Mouse (Mus musculus): Measurements from ENCODE around the gene Stxbp5. TPM values are rescaled to one million over a fixed set of nuclear protein-coding genes. Genes with fewer than 3 reads are reported as not detected.
A peak's percentile ranks its signal among the peaks of the same experiment; 100 is the strongest.
"Not testable (repeated sequence)": the region's sequence is repeated elsewhere in the genome, so short reads cannot be mapped to it uniquely, and the experiment has no call there.

Gene Stxbp5
- polyA plus RNA-seq, 1 experiment: 48.5 TPM

DNA sequence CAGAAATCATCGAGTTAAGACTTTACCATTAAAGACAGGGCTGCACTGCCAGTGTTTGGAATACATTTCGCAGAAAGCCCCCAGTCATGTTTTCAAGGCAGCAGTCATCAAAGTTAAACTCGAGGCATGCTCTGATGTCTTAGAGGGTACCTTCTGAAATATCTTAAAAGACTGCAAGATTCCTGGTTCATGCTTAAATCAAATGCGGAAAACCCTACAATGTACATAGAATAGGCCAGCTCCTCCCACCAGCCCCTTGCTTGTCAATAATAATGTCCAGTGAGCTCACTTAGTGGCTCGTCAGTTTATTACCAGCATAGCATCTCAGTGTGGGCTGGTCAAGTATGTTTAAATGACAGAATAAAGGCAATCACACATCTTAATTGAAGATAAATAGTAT, 3.0 kb downstream of the Stxbp5 start:
- peak overlapping the region; percentile 32 for H3K4me3 ChIP-seq (ENCODE audit: insufficient read depth, low read length)
- H3K27ac ChIP-seq (ENCODE audit: insufficient read depth, low read depth, low read length): peak overlapping the region; percentile 89
- H3K4me1 ChIP-seq (ENCODE audit: control insufficient read depth, insufficient read depth, low read length): peaks cover 31% of the 10 kb centered on the region
- TF ChIP-seq CTCF (IDR thresholded peaks at IDR 0.05; ENCODE audit: low read depth, low read length): no peak
- TF ChIP-seq POLR2A (IDR thresholded peaks at IDR 0.05; ENCODE audit: borderline replicate concordance, low read depth, low read length): no peak

- Histone ChIP-seq H3K4me3 (ENCODE audit: insufficient read depth, low read length) (no peak overlapping the region), H3K27ac (ENCODE audit: insufficient read depth, low read depth, low read length) (peak overlapping the region; percentile 44), H3K4me1 (ENCODE audit: control insufficient read depth, insufficient read depth, low read length) (peaks cover 45% of the 10 kb centered on the region)
- TF ChIP-seq POLR2A (IDR thresholded peaks at IDR 0.05; ENCODE audit: borderline replicate concordance, low read depth, low read length): no peak
- TF ChIP-seq CTCF (IDR thresholded peaks at IDR 0.05; ENCODE audit: low read depth, low read length): no peak
Measured at GRCm38 (mm10) chr10:9893562-9893961, 7.3 kb downstream of the Stxbp5 start.

GRCm38 (mm10) chr10:9889651-9890050, 11.2 kb downstream of the Stxbp5 start:
- H3K4me1 ChIP-seq (ENCODE audit: control insufficient read depth, insufficient read depth, low read length): peaks cover 54% of the 10 kb centered on the region
- TF ChIP-seq CTCF (IDR thresholded peaks at IDR 0.05; ENCODE audit: low read depth, low read length) (no peak), POLR2A (IDR thresholded peaks at IDR 0.05; ENCODE audit: borderline replicate concordance, low read depth, low read length) (no peak)
- H3K4me3 ChIP-seq (ENCODE audit: insufficient read depth, low read length): no peak overlapping the region
- 0 out of 2 replicates have a peak overlapping the region, but pooled peaks have one; percentile 2 for H3K27ac ChIP-seq (ENCODE audit: insufficient read depth, low read depth, low read length)

GRCm38 (mm10) chr10:9888655-9889054, 12.2 kb downstream of the Stxbp5 start:
- Histone ChIP-seq H3K4me1 (ENCODE audit: control insufficient read depth, insufficient read depth, low read length) (peaks cover 53% of the 10 kb centered on the region), H3K4me3 (ENCODE audit: insufficient read depth, low read length) (no peak overlapping the region), H3K27ac (ENCODE audit: insufficient read depth, low read depth, low read length) (no peak overlapping the region)
- TF ChIP-seq CTCF (IDR thresholded peaks at IDR 0.05; ENCODE audit: low read depth, low read length): no peak
- TF ChIP-seq POLR2A (IDR thresholded peaks at IDR 0.05; ENCODE audit: borderline replicate concordance, low read depth, low read length): no peak

DNA sequence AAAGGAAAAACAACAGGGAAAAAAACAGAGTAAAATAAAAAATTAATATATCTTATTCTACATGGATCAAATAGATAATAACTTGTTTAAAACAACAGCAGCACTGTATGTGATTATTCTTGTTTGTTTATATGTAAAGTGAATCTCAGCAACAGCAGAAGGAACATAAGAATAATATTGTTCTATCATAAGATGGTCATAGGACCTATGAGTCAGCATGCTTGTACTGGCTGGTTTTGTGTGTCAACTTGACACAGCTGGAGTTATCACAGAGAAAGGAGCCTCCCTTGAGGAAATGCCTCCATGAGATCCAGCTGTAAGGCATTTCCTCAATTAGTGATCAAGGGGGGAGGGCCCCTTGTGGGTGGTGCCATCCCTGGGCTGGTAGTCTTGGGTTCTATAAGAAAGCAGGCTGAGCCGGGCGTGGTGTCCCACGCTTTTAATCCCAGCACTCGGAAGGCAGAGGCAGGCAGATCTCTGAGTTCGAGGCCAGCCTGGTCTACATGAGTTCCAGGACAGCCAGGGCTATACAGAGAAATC, 19.0 kb downstream of the Stxbp5 start:
- H3K4me3 ChIP-seq (ENCODE audit: insufficient read depth, low read length): not testable (repeated sequence)
- peak overlapping the region; percentile 69 for H3K27ac ChIP-seq (ENCODE audit: insufficient read depth, low read depth, low read length)
- peaks cover 53% of the 10 kb centered on the region for H3K4me1 ChIP-seq (ENCODE audit: control insufficient read depth, insufficient read depth, low read length)

GRCm38 (mm10) chr10:9880070-9880728, 20.7 kb downstream of the Stxbp5 start:
- peaks cover 55% of the 10 kb centered on the region for H3K4me1 ChIP-seq (ENCODE audit: control insufficient read depth, insufficient read depth, low read length)
- peak overlapping the region; percentile 32 for H3K4me3 ChIP-seq (ENCODE audit: insufficient read depth, low read length)
- TF ChIP-seq POLR2A (IDR thresholded peaks at IDR 0.05; ENCODE audit: borderline replicate concordance, low read depth, low read length) (no peak), CTCF (IDR thresholded peaks at IDR 0.05; ENCODE audit: low read depth, low read length) (no peak)
- H3K27ac ChIP-seq (ENCODE audit: insufficient read depth, low read depth, low read length): peak overlapping the region; percentile 92

GRCm38 (mm10) chr10:9878821-9879489, 21.9 kb downstream of the Stxbp5 start:
- peaks cover 50% of the 10 kb centered on the region for H3K4me1 ChIP-seq (ENCODE audit: control insufficient read depth, insufficient read depth, low read length)
- H3K27ac ChIP-seq (ENCODE audit: insufficient read depth, low read depth, low read length): peak overlapping the region; percentile 26; the same call in 1 of the 2 replicates
- no peak for TF ChIP-seq POLR2A (IDR thresholded peaks at IDR 0.05; ENCODE audit: borderline replicate concordance, low read depth, low read length)
- no peak for TF ChIP-seq CTCF (IDR thresholded peaks at IDR 0.05; ENCODE audit: low read depth, low read length)
- no peak overlapping the region for H3K4me3 ChIP-seq (ENCODE audit: insufficient read depth, low read length)

- TF ChIP-seq CTCF (IDR thresholded peaks at IDR 0.05; ENCODE audit: low read depth, low read length) (no peak), POLR2A (IDR thresholded peaks at IDR 0.05; ENCODE audit: borderline replicate concordance, low read depth, low read length) (no peak)
- peak overlapping the region; percentile 79 for H3K27ac ChIP-seq (ENCODE audit: insufficient read depth, low read depth, low read length)
- peaks cover 40% of the 10 kb centered on the region for H3K4me1 ChIP-seq (ENCODE audit: control insufficient read depth, insufficient read depth, low read length)
- no peak overlapping the region for H3K4me3 ChIP-seq (ENCODE audit: insufficient read depth, low read length)
Measured at GRCm38 (mm10) chr10:9875905-9876304, 25.0 kb downstream of the Stxbp5 start.

DNA sequence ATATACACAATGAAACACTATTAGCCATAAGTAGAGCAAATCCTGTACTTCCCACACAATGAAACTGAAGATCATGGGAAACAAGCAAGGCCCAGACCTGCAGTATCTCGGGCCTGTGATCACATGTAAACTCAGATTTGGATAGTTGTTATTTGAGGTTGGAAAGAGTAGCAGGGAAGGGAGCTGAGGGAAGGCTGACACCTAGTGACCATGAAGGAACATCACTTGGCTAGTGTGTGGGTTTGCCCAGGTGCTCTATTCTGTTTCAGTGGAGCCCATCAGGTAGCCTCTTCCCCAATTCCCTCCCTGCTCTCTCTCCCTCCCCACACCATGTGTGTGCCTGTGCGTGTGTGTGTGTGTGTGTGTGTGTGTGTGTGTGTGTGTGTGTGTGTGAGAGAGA, 28.7 kb downstream of the Stxbp5 start:
- TF ChIP-seq CTCF (IDR thresholded peaks at IDR 0.05; ENCODE audit: low read depth, low read length) (no peak), POLR2A (IDR thresholded peaks at IDR 0.05; ENCODE audit: borderline replicate concordance, low read depth, low read length) (no peak)
- Histone ChIP-seq H3K4me1 (ENCODE audit: control insufficient read depth, insufficient read depth, low read length) (peaks cover 17% of the 10 kb centered on the region), H3K4me3 (ENCODE audit: insufficient read depth, low read length) (no peak overlapping the region), H3K27ac (ENCODE audit: insufficient read depth, low read depth, low read length) (no peak overlapping the region)
